Mouse (Mus musculus): ENCODE results near the gene Eef2k.
A peak's percentile ranks its signal among the peaks of the same experiment; 100 is the strongest.

The Eef2k gene

DNA sequence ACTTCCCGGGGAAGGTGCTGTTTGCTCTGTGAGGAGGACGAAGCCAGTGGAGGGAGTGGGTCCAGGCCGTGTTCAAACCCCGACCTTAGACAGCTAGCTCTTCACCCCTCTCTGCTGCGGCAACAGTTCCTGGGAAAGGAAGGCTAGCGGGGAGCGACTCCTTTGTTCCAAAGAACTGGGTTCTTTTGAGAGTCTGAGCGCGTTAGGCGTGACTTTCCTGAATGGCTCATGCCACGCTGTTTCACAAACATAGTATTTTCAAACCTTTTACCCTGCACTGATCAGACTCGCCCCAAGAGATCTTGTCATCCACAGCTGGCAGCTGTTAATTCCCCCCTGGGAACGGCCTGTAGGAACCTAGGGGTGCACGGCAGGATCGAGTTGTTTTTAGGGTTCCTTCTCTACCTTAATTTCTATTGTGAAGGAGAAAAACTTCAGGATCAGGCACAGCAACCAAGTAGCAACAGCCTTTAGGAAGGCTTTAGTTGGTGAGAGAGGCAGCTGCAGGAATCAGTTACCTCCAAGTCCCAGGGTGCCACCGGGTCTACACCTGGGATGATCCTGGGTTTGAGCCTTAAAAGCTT lies 1.3 kb downstream of the Eef2k start:
- peak; percentile 32 for DNase-seq (ENCODE audit: low read depth, low spot score)

DNA sequence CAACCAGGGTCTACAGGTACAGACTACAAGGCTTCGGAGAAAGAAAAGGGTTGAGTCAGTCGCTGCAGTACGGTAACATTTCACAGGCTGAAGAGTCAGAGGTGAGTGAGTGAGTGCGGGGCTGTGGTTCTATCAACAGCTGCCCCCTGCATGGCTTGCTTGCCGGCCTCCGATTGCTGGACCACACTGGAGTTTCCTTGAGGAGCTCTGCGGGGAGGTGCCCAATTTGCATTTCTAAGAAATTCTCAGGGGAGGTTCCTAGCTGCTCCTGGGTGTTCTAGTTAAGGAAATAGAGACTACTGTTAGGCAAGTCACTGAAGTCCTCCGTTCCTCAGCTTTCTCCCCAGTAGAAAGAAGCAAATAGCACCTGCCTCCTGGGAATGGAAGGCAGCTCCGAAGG lies 2.1 kb downstream of the Eef2k start:
- DNase-seq (ENCODE audit: low read depth, low spot score), result no peak

DNA sequence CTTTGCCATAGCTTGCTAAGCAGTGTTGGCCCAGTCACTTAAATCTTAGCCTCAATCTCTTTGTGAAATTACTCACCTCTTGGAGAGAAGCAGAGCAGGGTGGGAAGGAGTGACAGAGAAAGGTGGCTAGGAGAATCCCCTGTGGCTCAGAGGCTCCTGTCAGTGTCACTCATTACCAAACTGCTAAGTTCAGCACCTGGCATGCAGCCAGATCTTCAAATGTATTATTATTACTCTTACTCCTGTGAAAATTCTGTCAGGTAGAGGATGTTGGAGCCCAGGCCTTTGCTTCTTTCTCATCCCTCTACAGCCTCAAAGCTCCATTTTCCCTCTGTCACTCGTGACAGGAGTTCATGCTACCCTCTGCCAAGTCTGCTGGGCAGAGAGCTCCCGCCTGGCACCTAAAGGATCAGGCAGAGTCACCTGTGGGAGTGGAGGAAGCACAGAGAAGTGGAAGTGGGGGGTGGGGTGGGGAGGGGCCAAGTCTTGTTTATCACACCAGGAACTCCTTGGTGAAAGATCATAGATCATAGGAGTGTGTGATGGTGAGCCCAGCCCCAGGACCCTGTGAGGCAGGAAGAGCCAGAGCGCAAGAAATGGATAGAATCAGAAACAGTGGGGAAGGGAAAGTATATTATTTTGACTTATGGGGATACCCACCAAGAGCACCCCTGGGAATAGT lies 6.3 kb downstream of the Eef2k start:
- no peak for DNase-seq (ENCODE audit: low read depth, low spot score)

DNA sequence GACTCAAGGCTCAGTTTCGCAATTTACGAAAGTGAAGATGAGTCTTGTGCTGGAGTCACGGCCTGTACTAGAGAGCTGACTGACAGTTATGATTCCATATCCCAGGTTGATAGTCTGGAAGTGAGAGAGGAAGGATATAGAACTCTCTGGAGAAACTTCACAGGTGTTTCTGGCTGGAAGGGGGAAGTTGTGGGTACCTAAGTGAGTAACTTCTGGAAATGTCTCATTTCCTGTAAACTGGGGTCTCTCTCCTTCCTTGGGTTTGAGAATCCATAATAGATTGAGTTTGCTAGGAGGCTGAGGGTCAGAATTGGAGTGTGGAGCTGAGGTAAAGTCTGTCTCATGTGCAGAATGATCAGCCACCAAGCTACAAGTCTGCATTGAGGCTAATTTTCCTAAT lies 7.5 kb downstream of the Eef2k start:
- no peak for DNase-seq (ENCODE audit: low read depth, low spot score)

DNA sequence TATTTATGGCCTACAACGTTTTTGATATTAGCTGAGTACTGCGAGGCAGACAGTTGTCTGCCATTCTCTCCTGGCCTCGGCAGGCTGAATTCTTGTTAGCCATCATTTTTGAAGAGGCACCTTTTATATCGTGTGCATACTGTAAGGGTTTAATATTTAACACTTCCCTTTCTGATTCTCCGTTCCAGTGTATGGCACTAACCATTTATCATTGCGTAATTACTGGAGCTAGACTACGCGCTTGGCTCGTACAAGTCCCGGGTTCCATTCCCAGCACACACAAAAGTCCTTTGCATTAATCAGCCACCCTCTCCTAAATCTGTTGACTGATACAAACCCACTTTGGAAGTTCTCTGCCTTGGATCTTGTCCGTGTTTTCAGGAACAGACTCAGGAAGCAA lies 17.2 kb downstream of the Eef2k start:
- DNase-seq (ENCODE audit: low read depth, low spot score), result no peak

DNA sequence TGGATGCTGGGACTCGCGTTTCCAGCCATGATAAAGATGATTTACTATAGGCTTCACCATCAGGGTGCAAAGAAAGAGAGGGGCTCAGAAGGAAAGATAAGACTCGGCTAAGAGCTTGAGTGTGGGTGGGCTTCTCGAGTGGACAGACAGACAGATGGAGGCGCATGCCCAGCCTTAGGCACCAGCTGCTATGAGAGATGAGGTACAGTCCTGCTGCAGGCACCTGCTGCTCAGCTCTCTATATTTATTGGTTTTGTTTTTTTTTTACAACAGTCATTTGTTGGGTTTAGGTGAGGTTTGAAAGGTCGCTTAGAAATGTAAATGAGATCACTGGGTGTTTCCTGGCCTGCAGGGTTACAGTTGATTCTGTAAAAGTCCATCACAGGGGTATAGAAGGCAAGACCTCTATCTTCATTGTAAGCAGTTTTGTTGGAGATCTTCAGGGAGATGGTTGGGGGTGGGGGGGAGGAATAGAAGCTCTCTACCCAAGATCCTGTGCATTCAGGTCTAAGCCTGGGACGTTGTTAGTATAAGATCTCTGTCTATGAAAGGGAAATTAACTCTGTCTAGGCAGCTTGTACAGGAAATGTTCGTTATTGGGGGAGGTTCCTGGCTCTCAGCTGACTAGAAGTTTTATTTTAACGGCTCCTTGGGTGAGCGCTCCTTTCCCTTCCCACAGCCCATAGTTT lies 18.3 kb downstream of the Eef2k start:
- DNase-seq (ENCODE audit: low read depth, low spot score), result no peak

DNA sequence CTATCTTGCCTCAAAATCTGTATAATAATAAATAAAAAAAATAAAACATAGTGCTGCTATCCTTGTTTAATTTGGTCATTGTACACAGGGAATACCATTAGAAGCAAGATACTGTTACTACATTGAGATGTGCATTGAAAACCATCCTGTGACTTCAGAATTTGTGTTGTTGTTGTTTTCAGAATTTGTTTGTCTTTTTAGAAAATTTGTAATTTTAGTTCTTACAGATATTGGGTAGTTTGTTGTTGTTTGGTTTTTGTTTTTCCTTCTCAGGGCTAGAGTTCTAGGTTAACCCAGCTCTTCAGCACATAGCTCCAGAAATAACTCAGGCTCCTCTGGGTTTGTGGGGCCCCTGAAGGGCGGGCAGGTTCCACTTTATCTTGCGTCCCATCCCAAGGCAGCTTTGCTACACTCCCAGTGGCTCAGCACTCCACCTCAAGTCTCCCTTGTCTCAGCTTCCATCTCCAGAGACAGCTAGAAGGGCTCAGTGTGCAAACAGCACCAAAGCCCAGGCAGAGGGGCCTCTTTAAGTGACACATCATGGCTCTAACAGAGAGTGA lies 18.9 kb downstream of the Eef2k start:
- DNase-seq (ENCODE audit: low read depth, low spot score), result no peak

DNA sequence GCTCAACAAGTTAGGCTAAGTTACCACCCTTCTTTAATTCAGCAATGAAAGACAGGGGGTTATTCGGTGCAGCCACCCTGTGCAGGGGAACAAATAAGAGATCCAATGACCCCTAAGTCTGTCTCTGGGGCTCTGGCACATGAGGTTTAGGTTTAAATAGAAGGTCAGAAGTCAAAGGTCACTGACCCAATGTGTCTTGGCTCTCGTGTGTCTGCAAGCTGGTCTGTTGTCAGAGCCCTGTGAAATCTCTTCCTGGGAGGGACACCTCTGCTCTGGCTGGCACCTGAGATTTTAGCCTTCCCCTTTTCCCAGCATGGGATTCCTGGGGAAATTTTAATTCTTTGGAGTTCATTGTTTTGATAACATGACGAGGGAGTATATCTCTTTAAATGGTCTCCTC lies 19.6 kb downstream of the Eef2k start:
- no peak for DNase-seq (ENCODE audit: low read depth, low spot score)

DNA sequence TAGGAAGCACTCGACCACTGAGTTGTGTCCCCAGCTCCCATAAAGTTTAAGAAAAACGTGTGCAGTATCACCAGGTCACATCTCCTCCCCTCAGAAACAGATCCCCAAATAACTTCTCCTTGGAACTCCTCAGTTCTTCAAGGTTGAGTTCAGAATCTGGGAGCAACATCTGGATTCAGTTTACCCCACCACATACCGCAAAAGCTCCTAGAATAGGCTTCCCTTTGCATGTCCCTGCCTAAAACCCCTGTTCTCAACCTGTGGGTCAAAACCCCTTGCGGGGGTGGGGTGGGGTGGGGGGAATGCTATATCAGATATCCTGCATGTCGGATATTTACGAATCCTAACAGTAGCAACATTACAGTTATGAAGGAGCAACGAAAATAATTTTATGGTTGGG lies 20.0 kb downstream of the Eef2k start:
- no peak for DNase-seq (ENCODE audit: low read depth, low spot score)

DNA sequence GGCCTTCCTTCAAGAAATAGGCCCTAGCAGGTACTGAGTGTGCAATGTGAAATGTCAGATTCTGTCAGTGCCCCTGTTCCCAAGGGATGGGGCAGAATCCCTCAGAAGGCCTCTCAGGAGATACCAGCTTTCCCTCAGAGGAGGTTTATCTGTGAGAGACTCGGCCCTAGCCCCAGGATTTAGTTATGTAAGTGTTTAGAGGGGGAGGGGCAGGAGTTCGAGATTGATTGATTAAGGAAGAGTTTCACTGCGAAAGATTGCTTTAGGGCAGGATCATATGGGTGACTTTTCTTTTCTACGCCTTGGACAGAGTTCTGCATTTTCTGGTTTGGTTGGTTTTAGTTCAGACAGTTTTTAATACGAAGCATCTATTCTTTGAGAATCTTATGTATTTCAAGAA lies 20.8 kb downstream of the Eef2k start:
- no peak for DNase-seq (ENCODE audit: low read depth, low spot score)

DNA sequence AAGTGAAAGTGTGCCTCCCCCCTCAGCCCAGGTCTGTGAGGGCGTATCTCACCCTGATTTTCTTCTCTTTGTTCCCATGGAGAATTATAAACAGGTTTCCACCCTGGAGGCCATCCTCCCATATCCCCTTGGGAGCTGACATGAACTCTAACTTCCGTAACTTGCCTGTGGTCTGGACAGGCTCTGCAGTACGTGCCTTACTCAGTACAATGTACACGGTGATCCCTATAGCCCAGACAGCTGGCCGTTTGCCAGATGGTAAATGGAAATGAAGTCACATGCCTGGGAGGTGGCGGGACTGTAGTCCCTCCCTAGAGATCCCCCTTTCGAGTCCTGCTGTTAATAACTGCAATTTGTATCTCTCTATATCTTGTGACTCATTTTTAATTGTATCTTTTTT lies 22.5 kb downstream of the Eef2k start:
- DNase-seq (ENCODE audit: low read depth, low spot score), result peak; percentile 82

DNA sequence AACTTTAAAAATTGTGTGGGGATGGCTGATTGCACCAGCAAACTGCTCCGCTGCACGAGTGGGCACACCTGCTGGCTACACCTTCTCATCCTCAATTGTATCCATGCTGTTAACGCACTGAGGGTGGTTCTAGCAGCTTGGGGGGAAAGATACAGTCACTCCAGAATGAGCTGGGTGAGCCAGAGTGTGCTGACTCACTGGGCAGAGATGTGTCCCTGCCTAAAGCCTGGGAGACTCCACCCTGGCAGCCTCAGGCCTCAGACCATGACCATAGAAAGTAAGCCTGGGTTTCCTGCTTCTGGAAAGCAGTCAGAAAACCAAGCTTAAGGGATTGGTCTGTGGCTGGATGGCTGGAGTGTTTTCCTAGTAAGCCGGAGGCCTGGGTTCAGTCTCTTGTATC lies 23.2 kb downstream of the Eef2k start:
- peak; percentile 91 for DNase-seq (ENCODE audit: low read depth, low spot score)

DNA sequence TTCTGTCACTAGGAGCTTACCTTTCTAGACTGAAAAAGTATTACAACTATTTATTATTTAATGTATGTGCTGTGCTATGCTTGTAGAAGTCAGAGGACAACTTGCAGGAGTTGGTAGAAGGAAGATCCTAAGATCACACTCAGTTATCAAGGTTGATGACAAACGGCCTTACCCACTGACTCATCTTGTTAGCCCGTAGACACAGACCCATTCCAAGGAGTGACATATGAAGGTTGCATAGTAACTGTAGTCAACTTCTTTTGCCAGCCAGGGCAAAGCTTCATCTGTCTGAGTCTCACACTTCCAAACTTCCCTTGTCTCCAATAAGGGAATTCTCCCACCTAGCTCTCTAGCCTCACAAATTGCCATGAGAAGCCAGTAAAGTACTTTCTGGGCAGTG lies 24.1 kb downstream of the Eef2k start:
- peak; percentile 64 for DNase-seq (ENCODE audit: low read depth, low spot score)

DNA sequence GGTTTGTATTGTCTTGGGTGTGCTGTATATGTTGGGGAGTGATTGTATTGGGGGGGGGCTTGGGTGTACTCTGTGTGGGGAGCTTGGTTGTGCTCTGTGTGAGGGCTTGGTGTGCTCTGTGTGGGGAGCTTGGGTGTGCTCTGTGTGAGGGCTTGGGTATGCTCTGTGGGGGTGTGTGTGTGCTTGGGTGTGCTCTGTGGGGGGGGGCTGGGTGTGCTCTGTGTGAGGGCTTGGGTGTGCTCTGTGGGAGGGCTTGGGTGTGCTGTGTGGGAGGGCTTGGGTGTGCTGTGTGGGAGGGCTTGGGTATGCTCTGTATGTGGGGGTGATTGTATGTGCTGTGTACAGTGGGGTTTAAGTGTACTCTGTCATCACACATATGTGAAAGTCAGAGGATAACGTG lies 25.1 kb downstream of the Eef2k start:
- no peak for DNase-seq (ENCODE audit: low read depth, low spot score)

DNA sequence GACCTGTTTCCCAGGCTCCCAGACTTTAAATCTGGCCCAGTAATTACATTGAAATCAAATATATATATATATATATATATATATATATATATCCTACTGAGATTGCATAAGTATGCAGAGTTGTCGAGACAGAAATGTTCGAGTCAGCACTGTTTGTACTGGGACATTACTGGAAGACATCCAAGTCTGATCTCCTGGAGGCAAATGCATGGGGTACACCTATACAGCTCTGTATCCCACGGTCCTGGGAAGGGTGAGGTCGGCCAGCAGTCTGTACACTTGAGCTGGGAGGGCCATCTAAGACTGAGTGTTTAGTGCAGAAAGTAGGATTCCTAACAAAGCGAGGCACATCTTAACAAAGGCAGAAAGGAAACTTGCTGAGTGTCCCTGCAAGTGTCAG lies 27.3 kb downstream of the Eef2k start:
- DNase-seq (ENCODE audit: low read depth, low spot score), result peak; percentile 13

DNA sequence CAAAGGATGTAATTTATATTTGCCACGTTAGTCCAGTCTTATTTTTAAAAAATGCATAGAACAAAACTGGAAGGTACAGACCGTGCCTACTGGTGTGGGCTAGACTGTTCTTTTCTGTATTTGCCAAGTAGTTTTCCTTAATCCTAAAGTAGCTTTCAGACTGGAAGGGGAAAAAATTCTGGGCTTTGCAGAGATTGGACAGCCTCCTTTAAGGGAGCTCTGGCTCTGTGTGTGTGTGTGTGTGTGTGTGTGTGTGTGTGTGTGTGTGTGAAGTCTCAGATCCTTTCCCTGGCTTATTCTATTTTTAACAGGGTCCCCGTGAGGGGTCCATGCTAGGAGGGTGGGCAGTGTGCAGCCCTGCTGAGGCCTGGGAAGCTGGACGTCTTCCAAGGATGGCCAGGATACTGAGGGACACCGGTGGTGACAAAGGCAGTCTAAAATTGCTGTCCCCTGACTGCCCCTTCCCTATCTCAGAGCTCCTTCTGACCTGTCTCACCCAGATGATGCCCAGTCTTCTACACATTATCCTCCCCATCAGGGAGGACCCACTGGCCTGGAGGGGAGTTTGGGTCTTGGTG lies 27.9 kb downstream of the Eef2k start:
- no peak for DNase-seq (ENCODE audit: low read depth, low spot score)

DNA sequence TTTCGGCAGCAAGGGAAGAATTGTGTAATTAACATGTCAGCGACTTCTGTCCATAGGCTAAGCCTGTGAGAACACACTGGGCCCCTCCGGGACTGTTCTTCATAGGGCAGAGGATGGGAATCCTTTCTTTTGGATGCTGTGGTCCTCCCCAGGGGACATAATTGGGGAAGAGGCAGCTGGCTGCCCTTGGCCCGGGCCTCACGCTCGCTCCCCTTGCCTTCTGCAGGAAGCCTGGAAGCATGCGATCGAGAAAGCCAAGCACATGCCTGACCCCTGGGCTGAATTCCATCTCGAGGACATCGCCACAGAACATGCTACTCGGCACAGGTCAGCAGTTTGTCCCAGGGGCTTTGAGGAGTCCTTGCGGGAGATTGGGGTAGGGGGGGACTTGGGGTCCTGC lies 30.5 kb downstream of the Eef2k start:
- no peak for DNase-seq (ENCODE audit: low read depth, low spot score)

DNA sequence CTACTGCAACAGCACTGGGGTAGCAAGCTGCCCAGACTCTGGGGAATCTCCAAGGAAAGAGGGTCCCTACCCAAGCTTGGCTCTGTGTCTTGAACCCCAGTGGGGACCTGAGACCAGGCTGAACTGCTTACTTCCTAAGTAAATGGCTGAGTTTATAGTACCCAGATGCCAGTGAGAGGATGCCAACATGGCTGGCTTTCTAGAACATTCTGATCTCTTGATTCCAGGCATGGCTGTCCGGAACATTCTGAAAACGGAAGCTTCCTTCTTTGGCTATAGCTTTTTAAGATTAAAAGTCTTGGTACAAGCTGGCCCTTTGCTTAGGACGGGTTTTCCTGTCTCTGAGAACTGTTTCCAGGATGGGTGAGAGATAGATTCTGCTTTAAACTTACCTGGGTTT lies 31.4 kb downstream of the Eef2k start:
- DNase-seq (ENCODE audit: low read depth, low spot score), result no peak

DNA sequence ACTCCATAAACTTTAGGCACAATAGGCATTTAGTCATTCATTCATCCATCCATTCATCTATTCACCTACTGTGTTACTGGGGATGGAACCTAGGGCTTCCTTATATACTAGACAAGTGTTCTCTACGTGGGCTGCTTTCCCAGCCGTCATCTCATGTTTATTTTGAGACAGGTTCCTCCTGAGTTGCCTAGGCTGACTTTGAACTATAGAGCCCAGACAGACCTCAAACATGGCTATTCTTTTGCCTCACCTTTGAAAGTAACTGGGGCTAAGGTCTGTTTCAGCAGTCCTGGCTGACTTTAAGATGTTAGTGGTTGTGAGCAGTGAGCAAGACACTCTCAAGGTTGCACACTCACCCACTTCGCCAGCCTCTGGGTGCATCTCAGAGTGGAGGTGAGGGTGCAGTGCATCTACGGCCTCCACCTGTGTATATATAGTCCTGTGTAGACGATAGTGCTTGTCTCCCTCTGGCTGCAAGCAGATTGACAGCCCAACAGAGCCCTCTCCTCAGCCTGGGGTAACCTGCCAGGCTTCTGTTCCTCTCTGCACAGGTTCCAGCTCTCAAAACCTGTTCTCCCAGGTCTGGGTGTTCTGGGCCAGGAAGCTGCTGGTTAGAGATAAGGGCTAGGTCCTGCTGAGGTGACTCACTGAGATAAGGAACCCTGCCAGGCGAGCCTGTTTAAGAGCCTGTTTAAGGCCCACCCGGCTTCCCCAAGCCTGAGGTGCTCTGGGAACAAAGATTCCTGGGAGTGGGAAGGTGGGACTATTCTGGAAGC lies 32.3 kb downstream of the Eef2k start:
- DNase-seq (ENCODE audit: low read depth, low spot score), result no peak

DNA sequence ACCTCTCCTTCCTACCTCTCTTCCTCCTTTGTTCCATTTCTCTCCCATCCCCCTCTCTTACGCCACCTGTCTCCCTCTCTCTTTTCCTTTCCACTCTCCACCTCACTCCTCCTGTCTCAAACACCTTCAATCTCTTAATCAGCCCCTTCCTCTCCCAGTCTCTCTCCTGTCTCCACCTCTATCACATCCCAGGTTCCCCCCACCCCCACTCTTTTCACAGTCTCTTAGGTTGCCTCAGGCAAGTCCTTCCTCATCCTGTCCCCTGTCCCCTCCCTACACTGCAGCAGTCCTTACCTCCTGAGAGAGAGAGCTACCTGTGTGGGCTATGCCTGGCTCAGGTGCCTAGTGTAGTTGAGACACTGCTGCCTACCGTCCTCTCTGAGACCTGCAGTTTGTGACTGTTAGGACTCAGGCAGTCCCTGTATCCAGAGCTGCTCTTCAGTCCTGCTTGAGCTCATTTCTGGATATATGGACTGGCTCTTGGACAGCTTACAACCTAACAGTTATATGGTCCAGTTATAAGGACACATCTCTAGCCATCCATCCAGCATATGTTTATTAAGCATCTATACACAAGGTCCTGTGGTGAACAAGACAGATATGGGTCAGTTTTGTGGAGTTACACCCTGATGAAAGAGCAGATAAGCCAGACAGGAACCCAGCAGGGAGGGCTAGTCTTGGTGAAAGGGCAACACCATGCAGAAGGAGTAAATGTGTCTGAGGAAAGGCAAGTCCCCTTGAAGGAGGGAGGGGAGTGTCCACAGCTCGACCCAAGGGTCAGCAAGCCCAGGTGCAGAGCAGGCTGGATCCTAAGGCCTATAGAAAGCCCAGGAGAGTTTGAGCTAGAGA lies 33.1 kb downstream of the Eef2k start:
- no peak for DNase-seq (ENCODE audit: low read depth, low spot score)

DNA sequence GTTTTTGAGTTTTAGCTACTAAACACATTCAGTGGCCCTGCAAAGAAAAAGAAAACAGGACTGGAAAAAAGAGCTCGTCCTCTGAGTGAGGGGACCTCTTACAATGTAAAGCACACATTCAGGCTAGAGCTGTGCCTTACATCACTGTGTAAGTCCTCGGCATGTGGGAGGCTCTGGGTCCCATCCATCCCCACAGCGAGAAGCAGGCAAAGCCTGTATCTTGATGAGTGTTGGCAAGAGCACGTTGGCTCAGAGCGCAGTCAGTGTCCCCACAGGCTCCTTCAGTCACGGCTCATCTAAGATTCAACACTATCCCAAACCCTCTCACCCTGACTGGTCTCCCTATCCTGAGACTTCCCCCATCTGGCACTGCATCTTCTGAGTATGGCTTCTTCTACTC lies 35.6 kb downstream of the Eef2k start:
- no peak for DNase-seq (ENCODE audit: low read depth, low spot score)
